Mouse (Mus musculus) lung, postnatal 0 days (tissue): Measurements from ENCODE around the gene Adgrl1. TPM values are rescaled to one million over a fixed set of nuclear protein-coding genes. Genes with fewer than 3 reads are reported as not detected.
A peak's percentile ranks its signal among the peaks of the same experiment; 100 is the strongest.
"Not testable (repeated sequence)": the region's sequence is repeated elsewhere in the genome, so short reads cannot be mapped to it uniquely, and the experiment has no call there.

Source experiments
- ATAC-seq: fragments of 200-750 bp; cut with Nextera tagmentation; 2 replicates; pipeline ENCODE4 v1.8.0; 2017; ENCODE audit warnings: moderate library complexity
- DNase-seq: peaks from one replicate; pipeline ENCODE4 v3.0.0-alpha.2; 2016; ENCODE audit warnings: low spot score
- H3K27ac ChIP-seq: fragments of 300-500 bp; sonication (generic); 2 replicates; pipeline ENCODE4 v1.5.1; 2014; ENCODE audit warnings: antibody characterized with exemption, mild to moderate bottlenecking, low read length, mixed read lengths
- H3K27me3 ChIP-seq: fragments of 300-500 bp; sonication (generic); replicated peaks from 2 replicates; pipeline ENCODE4 v1.6.1; 2014; ENCODE audit warnings: low read length, mixed read lengths; ENCODE audit not compliant: insufficient read depth
- H3K36me3 ChIP-seq: fragments of 300-500 bp; sonication (generic); 2 replicates; pipeline ENCODE4 v1.6.1; 2014; ENCODE audit warnings: low read length, mixed read lengths; ENCODE audit not compliant: insufficient read depth
- H3K4me1 ChIP-seq: fragments of 300-500 bp; sonication (generic); 2 replicates; pipeline ENCODE4 v1.6.1; 2014; ENCODE audit warnings: antibody characterized with exemption, low read depth, low read length, mixed read lengths; ENCODE audit not compliant: insufficient read depth
- H3K4me2 ChIP-seq: fragments of 300-500 bp; sonication (generic); replicated peaks from 2 replicates; pipeline ENCODE4 v1.6.1; 2014; ENCODE audit warnings: low read depth, mild to moderate bottlenecking, low read length, moderate library complexity, mixed read lengths
- H3K4me3 ChIP-seq: fragments of 300-500 bp; sonication (generic); 2 replicates; pipeline ENCODE4 v1.5.1; 2014; ENCODE audit warnings: low read depth, low read length
- H3K9ac ChIP-seq: fragments of 300-500 bp; sonication (generic); replicated peaks from 2 replicates; pipeline ENCODE4 v1.6.1; 2014; ENCODE audit warnings: low read depth, mild to moderate bottlenecking
- H3K9me3 ChIP-seq: fragments of 300-500 bp; sonication (generic); 2 replicates; pipeline ENCODE4 v1.6.1; 2016; ENCODE audit warnings: low read length, mixed read lengths
- CTCF ChIP-seq: IDR thresholded peaks from 2 replicates; pipeline ENCODE4 v1.5.1; 2016; ENCODE audit warnings: antibody characterized with exemption, mild to moderate bottlenecking
- EP300 ChIP-seq: IDR thresholded peaks from 2 replicates; pipeline ENCODE4 v1.6.1; 2016; ENCODE audit warnings: antibody characterized with exemption, mild to moderate bottlenecking, control low read depth
- WGBS: fragments of 180-500 bp; shearing (Covaris S2); extraction: QIAGEN DNeasy Blood & Tissue Kit; methylation state at CpG from one replicate; pipeline ENCODE4 v1.1.7; 2014; 5-methylcytosine and 5-hydroxymethylcytosine counted together
- polyA plus RNA-seq: library from polyadenylated mRNA; unstranded; fragments of >200 nt; fragmentation: Nextera tagmentation; extraction: Ambion mirVana; gene quantifications from 2 replicates; pipeline ENCODE4 v1.2.1, GENCODE M21; 2015

Adgrl1 gene
- polyA plus RNA-seq, 1 experiment from 2014 or later = 11.4 TPM

GRCm38 (mm10) chr8:83977646-83978045, 77.7 kb downstream of the Adgrl1 start:
- peak overlapping the region; percentile 54; the same call in 1 of the 2 replicates for H3K27ac ChIP-seq
- ATAC-seq = no peak
- peak; percentile 53 for DNase-seq
- H3K4me3 ChIP-seq = no peak overlapping the region
- H3K9me3 ChIP-seq = no peaks in the 10 kb centered on the region
- 0 out of 2 replicates have a peak overlapping the region, but pooled peaks have one; percentile 6 for H3K9ac ChIP-seq
- H3K36me3 ChIP-seq = peaks cover 11% of the 10 kb centered on the region
- H3K4me2 ChIP-seq = peak overlapping the region; percentile 18
- H3K27me3 ChIP-seq = no peaks in the 10 kb centered on the region
- 33% methylated on average over 6 of the region's 6 CpGs for WGBS
- TF ChIP-seq EP300 (no peak), CTCF (no peak)
- peaks cover 11% of the 10 kb centered on the region; the same call in 1 of the 2 replicates for H3K4me1 ChIP-seq

DNA sequence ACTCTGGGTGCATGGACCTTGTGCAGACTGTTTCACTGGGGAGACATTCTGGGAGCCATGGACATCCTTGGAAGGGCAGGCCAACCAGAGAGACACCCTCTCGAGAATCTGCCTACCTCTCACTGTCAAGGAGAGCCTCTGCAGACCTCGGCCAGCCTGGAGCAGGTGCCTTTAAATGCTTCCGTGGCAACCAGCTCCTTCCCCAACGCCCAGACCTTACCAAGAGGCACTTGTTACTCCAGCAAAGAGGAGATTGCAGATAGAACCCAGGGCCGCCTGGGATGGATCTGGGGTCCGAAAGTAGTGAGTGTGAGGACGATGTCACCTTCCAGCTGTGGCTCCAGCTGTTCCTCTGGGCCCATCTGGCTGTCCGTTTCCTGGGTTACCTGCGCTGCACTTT, 78.3 kb downstream of the Adgrl1 start:
- H3K4me1 ChIP-seq = peaks cover 11% of the 10 kb centered on the region; the same call in 1 of the 2 replicates
- no peak overlapping the region for H3K4me3 ChIP-seq
- DNase-seq (no peak), ATAC-seq (no peak)
- whole genome bisulfite sequencing = 60% methylated on average over 9 of the region's 9 CpGs
- no peaks in the 10 kb centered on the region for H3K27me3 ChIP-seq
- H3K36me3 ChIP-seq = peaks cover 13% of the 10 kb centered on the region
- TF ChIP-seq EP300 (no peak), CTCF (no peak)
- H3K9ac ChIP-seq = no peak overlapping the region
- no peak overlapping the region; the same call in 1 of the 2 replicates for H3K4me2 ChIP-seq
- H3K27ac ChIP-seq = 0 out of 2 replicates have a peak overlapping the region, but pooled peaks have one; percentile 54
- H3K9me3 ChIP-seq = no peaks in the 10 kb centered on the region

DNA sequence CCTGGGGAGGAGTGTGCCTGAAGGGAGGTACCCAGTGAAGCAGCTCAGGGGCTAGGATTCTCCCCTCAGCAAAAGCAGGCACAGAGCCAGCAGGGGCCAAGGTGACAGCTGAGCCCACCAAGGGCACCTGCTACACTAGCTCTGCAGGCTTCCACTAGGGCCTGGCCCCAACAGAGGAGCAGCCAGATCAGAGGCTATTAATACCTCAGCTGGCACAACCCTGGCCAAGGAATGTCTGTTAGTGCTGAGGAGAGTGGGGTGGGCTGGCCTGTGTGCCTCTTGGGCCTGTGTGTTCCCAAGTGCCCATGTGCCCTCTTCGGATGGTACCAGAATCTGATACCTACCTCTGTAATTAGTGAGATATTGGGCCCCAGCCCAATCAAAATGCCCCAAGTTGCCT, 80.3 kb downstream of the Adgrl1 start:
- Histone ChIP-seq H3K4me1 (peaks cover 9% of the 10 kb centered on the region; the same call in 1 of the 2 replicates), H3K4me2 (no peak overlapping the region), H3K9ac (no peak overlapping the region), H3K27ac (no peak overlapping the region), H3K4me3 (no peak overlapping the region), H3K9me3 (no peaks in the 10 kb centered on the region), H3K36me3 (peaks cover 13% of the 10 kb centered on the region), H3K27me3 (no peaks in the 10 kb centered on the region)
- DNase-seq (no peak), ATAC-seq (no peak; the same call in 1 of the 2 replicates)
- no peak for TF ChIP-seq EP300
- TF ChIP-seq CTCF = no peak
- WGBS = 88% methylated on average over 1 of the region's 1 CpGs

DNA sequence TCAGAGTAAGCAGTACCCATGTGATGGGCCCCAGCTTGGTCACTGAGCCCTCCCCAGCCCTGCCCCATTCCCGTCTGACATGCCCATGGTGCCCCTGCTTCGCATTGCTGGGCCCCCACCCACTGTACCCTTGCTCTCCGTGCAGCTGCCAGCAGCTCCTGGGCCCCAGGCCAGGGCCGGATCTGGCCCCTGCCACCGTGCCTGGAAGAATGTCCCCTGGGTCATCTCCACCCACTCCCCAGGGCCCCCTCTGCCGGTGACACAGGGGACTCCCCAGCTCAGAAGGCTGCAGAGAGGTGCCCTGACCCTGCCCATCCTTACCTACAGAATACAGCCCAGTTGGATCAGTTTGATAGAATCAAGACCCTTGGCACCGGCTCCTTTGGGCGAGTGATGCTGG, 80.9 kb downstream of the Adgrl1 start:
- peaks cover 9% of the 10 kb centered on the region; the same call in 1 of the 2 replicates for H3K4me1 ChIP-seq
- H3K36me3 ChIP-seq = peaks cover 13% of the 10 kb centered on the region
- ATAC-seq (no peak), DNase-seq (no peak)
- 68% methylated on average over 8 of the region's 8 CpGs for WGBS
- TF ChIP-seq EP300 = no peak
- peak; percentile 20 for TF ChIP-seq CTCF
- H3K9me3 ChIP-seq = no peaks in the 10 kb centered on the region
- no peak overlapping the region for H3K4me3 ChIP-seq
- H3K9ac ChIP-seq = no peak overlapping the region
- H3K27me3 ChIP-seq = no peaks in the 10 kb centered on the region
- no peak overlapping the region for H3K27ac ChIP-seq
- no peak overlapping the region for H3K4me2 ChIP-seq

- no peak overlapping the region for H3K27ac ChIP-seq
- no peaks in the 10 kb centered on the region for H3K27me3 ChIP-seq
- TF ChIP-seq EP300 = no peak
- WGBS = 95% methylated on average over 7 of the region's 7 CpGs
- H3K4me1 ChIP-seq = peaks cover 9% of the 10 kb centered on the region; the same call in 1 of the 2 replicates
- no peak for ATAC-seq
- no peaks in the 10 kb centered on the region for H3K9me3 ChIP-seq
- no peak overlapping the region for H3K4me2 ChIP-seq
- peaks cover 13% of the 10 kb centered on the region for H3K36me3 ChIP-seq
- no peak overlapping the region for H3K4me3 ChIP-seq
- H3K9ac ChIP-seq = no peak overlapping the region
- no peak for DNase-seq
These were observed 81.6 kb downstream of the Adgrl1 start for GRCm38 (mm10) chr8:83981533-83981932.

DNA sequence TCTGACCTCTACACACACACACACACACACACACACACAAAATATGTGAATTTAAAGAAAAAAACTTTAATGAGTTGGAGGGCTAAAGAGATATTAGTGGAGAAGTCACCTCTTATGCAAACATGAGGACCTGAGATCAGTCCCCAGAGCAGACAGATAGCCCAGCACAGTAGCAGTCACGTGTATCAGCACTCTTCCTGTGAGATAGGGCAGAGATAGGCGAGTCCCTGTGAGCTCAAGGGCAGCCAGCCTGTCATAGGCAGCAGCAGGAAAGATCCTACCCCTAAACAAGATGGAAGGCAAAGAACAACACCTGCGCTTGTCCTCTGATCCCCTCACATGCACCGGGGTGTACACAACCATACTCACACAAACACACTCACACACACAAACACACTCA, 82.5 kb downstream of the Adgrl1 start:
- no peak for TF ChIP-seq CTCF
- no peak for TF ChIP-seq EP300
- no peaks in the 10 kb centered on the region for H3K9me3 ChIP-seq
- peaks cover 3% of the 10 kb centered on the region; the same call in 1 of the 2 replicates for H3K4me1 ChIP-seq
- no peaks in the 10 kb centered on the region for H3K27me3 ChIP-seq
- no peak overlapping the region for H3K4me3 ChIP-seq
- WGBS = 80% methylated on average over 4 of the region's 4 CpGs
- H3K27ac ChIP-seq = no peak overlapping the region
- ATAC-seq = no peak
- no peak overlapping the region for H3K9ac ChIP-seq
- peaks cover 14% of the 10 kb centered on the region for H3K36me3 ChIP-seq
- no peak for DNase-seq
- no peak overlapping the region for H3K4me2 ChIP-seq

DNA sequence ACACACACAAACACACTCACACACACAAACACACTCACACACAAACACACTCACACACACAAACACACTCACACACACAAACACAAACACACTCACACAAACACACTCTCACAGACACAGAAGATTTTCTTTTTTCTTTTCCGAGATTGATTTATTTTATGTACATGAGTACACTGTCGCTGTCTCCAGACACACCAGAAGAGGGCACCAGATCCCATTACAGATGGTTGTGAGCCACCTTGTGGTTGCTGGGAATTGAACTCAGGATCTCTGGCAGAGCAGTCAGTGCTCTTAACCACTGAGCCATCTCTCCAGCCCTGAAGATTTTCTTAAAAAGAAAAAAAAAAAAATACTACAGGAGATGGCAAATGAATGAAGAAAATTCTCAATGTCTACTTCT, 83.3 kb downstream of the Adgrl1 start:
- not testable (repeated sequence) for DNase-seq, H3K9me3 ChIP-seq, H3K4me3 ChIP-seq, ATAC-seq, H3K4me1 ChIP-seq, H3K27me3 ChIP-seq, H3K9ac ChIP-seq, H3K27ac ChIP-seq, H3K4me2 ChIP-seq
- peak; percentile 36 for TF ChIP-seq CTCF
- peaks cover 22% of the 10 kb centered on the region for H3K36me3 ChIP-seq
- WGBS = 100% methylated on average over 2 of the region's 2 CpGs
